Mouse (Mus musculus): ENCODE data around the gene Mgat3.

- no peak for TF ChIP-seq CTCF (IDR thresholded peaks at IDR 0.05; ENCODE audit: low read depth, low read length)
- TF ChIP-seq POLR2A (IDR thresholded peaks at IDR 0.05; ENCODE audit: extremely low read depth, insufficient read depth, low read length), result no peak
Observed at GRCm38 (mm10) chr15:80213688-80214087, 40.2 kb downstream of the Mgat3 start.
